Mouse (Mus musculus): Measurements from ENCODE around the gene Crisp2. TPM values are rescaled to one million over a fixed set of nuclear protein-coding genes. Genes with fewer than 3 reads are reported as not detected.

Gene Crisp2
- polyA plus RNA-seq, 1 experiment from 2014 or later: not detected

DNA sequence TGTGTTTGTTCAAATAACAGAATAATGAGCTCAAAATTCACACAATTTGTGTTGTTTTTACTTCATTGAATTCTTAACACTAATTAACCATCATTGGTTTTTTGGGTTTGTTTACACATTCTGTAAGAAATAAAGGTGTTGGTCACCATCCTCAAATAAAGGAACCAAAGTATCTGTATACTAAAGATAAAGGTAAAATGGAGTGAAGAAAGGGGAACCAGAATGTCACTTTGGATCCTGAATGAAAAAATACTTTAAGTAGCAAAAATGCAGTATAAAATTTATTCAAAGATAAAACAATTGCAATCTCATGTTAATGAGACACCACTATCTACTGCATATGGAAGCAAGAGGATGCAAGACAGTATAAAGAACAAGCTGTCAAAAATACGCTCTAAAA is 4.8 kb upstream of the Crisp2 start:
- H3K4me1 ChIP-seq (replicated peaks; ENCODE audit: control insufficient read depth, insufficient read depth, low read length): no peaks in the 10 kb centered on the region
- no peak overlapping the region for H3K4me3 ChIP-seq (ENCODE audit: low read depth, low read length)
- no peak overlapping the region for H3K4me2 ChIP-seq (ENCODE audit: low read length)
- WGBS: 77% methylated on average over 1 of the region's 1 CpGs
- ATAC-seq (replicated peaks; ENCODE audit: low FRiP score, low TSS enrichment, low read depth) (no peak), DNase-seq (ENCODE audit: low spot score) (no peak)
- H3K9me3 ChIP-seq (ENCODE audit: control insufficient read depth, low read length): no peaks in the 10 kb centered on the region
- no peak overlapping the region for H3K9ac ChIP-seq (ENCODE audit: low read length)
- no peaks in the 10 kb centered on the region for H3K36me3 ChIP-seq (ENCODE audit: control insufficient read depth, insufficient read depth, low read length)
- H3K27me3 ChIP-seq (replicated peaks; ENCODE audit: control insufficient read depth, insufficient read depth, low read length): no peaks in the 10 kb centered on the region
- H3K27ac ChIP-seq (ENCODE audit: low read depth): no peak overlapping the region

GRCm38 (mm10) chr17:40810934-40811333 is 4.1 kb upstream of the Crisp2 start, which contains the start of gene Rhag:
Rhag (plus strand) TSS chr17:40811126.
- WGBS: 58% methylated on average over 1 of the region's 1 CpGs
- no peak within 1 kb of the TSS for H3K4me3 ChIP-seq (ENCODE audit: low read depth, low read length)
- H3K9ac ChIP-seq (ENCODE audit: low read length): no peak within 1 kb of the TSS
- no peak within 1 kb of the TSS for H3K27ac ChIP-seq (ENCODE audit: low read depth)
- H3K9me3 ChIP-seq (ENCODE audit: control insufficient read depth, low read length): no peaks in the 10 kb centered on the region
- H3K36me3 ChIP-seq (ENCODE audit: control insufficient read depth, insufficient read depth, low read length): no peaks in the 10 kb centered on the region
- DNase-seq (ENCODE audit: low spot score): no peak
- no peak within 1 kb of the TSS for H3K4me2 ChIP-seq (ENCODE audit: low read length)
- no peaks in the 10 kb centered on the region for H3K27me3 ChIP-seq (replicated peaks; ENCODE audit: control insufficient read depth, insufficient read depth, low read length)
- H3K4me1 ChIP-seq (replicated peaks; ENCODE audit: control insufficient read depth, insufficient read depth, low read length): no peaks in the 10 kb centered on the region
- no peak for ATAC-seq (replicated peaks; ENCODE audit: low FRiP score, low TSS enrichment, low read depth)

- Histone ChIP-seq H3K27ac (ENCODE audit: low read depth) (no peak overlapping the region), H3K27me3 (replicated peaks; ENCODE audit: control insufficient read depth, insufficient read depth, low read length) (no peaks in the 10 kb centered on the region), H3K4me2 (ENCODE audit: low read length) (no peak overlapping the region), H3K4me1 (replicated peaks; ENCODE audit: control insufficient read depth, insufficient read depth, low read length) (no peaks in the 10 kb centered on the region), H3K9ac (ENCODE audit: low read length) (no peak overlapping the region), H3K4me3 (ENCODE audit: low read depth, low read length) (no peak overlapping the region), H3K9me3 (ENCODE audit: control insufficient read depth, low read length) (no peaks in the 10 kb centered on the region), H3K36me3 (ENCODE audit: control insufficient read depth, insufficient read depth, low read length) (no peaks in the 10 kb centered on the region)
- ATAC-seq (replicated peaks; ENCODE audit: low FRiP score, low TSS enrichment, low read depth): no peak
- no peak for DNase-seq (ENCODE audit: low spot score)
These were observed 1.3 kb upstream of the Crisp2 start for GRCm38 (mm10) chr17:40808071-40808470.

GRCm38 (mm10) chr17:40806550-40806949 is 253 bp downstream of the Crisp2 start:
- H3K4me1 ChIP-seq (replicated peaks; ENCODE audit: control insufficient read depth, insufficient read depth, low read length): no peaks in the 10 kb centered on the region
- H3K4me3 ChIP-seq (ENCODE audit: low read depth, low read length): no peak overlapping the region
- no peak overlapping the region for H3K9ac ChIP-seq (ENCODE audit: low read length)
- ATAC-seq (replicated peaks; ENCODE audit: low FRiP score, low TSS enrichment, low read depth): no peak
- no peak for DNase-seq (ENCODE audit: low spot score)
- H3K9me3 ChIP-seq (ENCODE audit: control insufficient read depth, low read length): no peaks in the 10 kb centered on the region
- H3K27me3 ChIP-seq (replicated peaks; ENCODE audit: control insufficient read depth, insufficient read depth, low read length): no peaks in the 10 kb centered on the region
- H3K4me2 ChIP-seq (ENCODE audit: low read length): no peak overlapping the region
- WGBS: 42% methylated on average over 3 of the region's 3 CpGs
- no peaks in the 10 kb centered on the region for H3K36me3 ChIP-seq (ENCODE audit: control insufficient read depth, insufficient read depth, low read length)
- no peak overlapping the region for H3K27ac ChIP-seq (ENCODE audit: low read depth)

- DNase-seq (ENCODE audit: low spot score) (no peak), ATAC-seq (replicated peaks; ENCODE audit: low FRiP score, low TSS enrichment, low read depth) (no peak)
- no peak overlapping the region for H3K4me2 ChIP-seq (ENCODE audit: low read length)
- WGBS: 91% methylated on average over 3 of the region's 3 CpGs
- H3K27me3 ChIP-seq (replicated peaks; ENCODE audit: control insufficient read depth, insufficient read depth, low read length): no peaks in the 10 kb centered on the region
- H3K4me1 ChIP-seq (replicated peaks; ENCODE audit: control insufficient read depth, insufficient read depth, low read length): no peaks in the 10 kb centered on the region
- H3K9ac ChIP-seq (ENCODE audit: low read length): no peak overlapping the region
- H3K27ac ChIP-seq (ENCODE audit: low read depth): no peak overlapping the region
- H3K4me3 ChIP-seq (ENCODE audit: low read depth, low read length): no peak overlapping the region
- H3K36me3 ChIP-seq (ENCODE audit: control insufficient read depth, insufficient read depth, low read length): no peaks in the 10 kb centered on the region
- no peaks in the 10 kb centered on the region for H3K9me3 ChIP-seq (ENCODE audit: control insufficient read depth, low read length)
These were observed 4.0 kb downstream of the Crisp2 start for GRCm38 (mm10) chr17:40802707-40803340.

GRCm38 (mm10) chr17:40793921-40794854 is 12.6 kb downstream of the Crisp2 start:
- H3K27me3 ChIP-seq (replicated peaks; ENCODE audit: control insufficient read depth, insufficient read depth, low read length): no peaks in the 10 kb centered on the region
- DNase-seq (ENCODE audit: low spot score): no peak
- 45% methylated on average over 20 of the region's 20 CpGs for WGBS

GRCm38 (mm10) chr17:40789877-40790276 is 16.9 kb downstream of the Crisp2 start:
- no peak for ATAC-seq (replicated peaks; ENCODE audit: low FRiP score, low TSS enrichment, low read depth)
- H3K27ac ChIP-seq (ENCODE audit: low read depth): no peak overlapping the region
- no peaks in the 10 kb centered on the region for H3K36me3 ChIP-seq (ENCODE audit: control insufficient read depth, insufficient read depth, low read length)
- no peaks in the 10 kb centered on the region for H3K4me1 ChIP-seq (replicated peaks; ENCODE audit: control insufficient read depth, insufficient read depth, low read length)
- no peak overlapping the region for H3K9ac ChIP-seq (ENCODE audit: low read length)
- no peaks in the 10 kb centered on the region for H3K9me3 ChIP-seq (ENCODE audit: control insufficient read depth, low read length)
- no peak for DNase-seq (ENCODE audit: low spot score)
- H3K27me3 ChIP-seq (replicated peaks; ENCODE audit: control insufficient read depth, insufficient read depth, low read length): no peaks in the 10 kb centered on the region
- H3K4me2 ChIP-seq (ENCODE audit: low read length): no peak overlapping the region
- H3K4me3 ChIP-seq (ENCODE audit: low read depth, low read length): no peak overlapping the region

More at GRCm38 (mm10) chr17:40793921-40794854, 12.6 kb downstream of the Crisp2 start:
- no peak overlapping the region for H3K9ac ChIP-seq (ENCODE audit: low read length)
- H3K27ac ChIP-seq (ENCODE audit: low read depth): no peak overlapping the region
- H3K4me3 ChIP-seq (ENCODE audit: low read depth, low read length): no peak overlapping the region
- H3K4me2 ChIP-seq (ENCODE audit: low read length): no peak overlapping the region
- no peak for ATAC-seq (replicated peaks; ENCODE audit: low FRiP score, low TSS enrichment, low read depth)
- no peaks in the 10 kb centered on the region for H3K9me3 ChIP-seq (ENCODE audit: control insufficient read depth, low read length)
- no peaks in the 10 kb centered on the region for H3K36me3 ChIP-seq (ENCODE audit: control insufficient read depth, insufficient read depth, low read length)
- H3K4me1 ChIP-seq (replicated peaks; ENCODE audit: control insufficient read depth, insufficient read depth, low read length): no peaks in the 10 kb centered on the region

GRCm38 (mm10) chr17:40767120-40767519 is 39.7 kb downstream of the Crisp2 start:
- Histone ChIP-seq H3K27ac (ENCODE audit: low read depth) (no peak overlapping the region), H3K36me3 (ENCODE audit: control insufficient read depth, insufficient read depth, low read length) (no peaks in the 10 kb centered on the region), H3K9ac (ENCODE audit: low read length) (no peak overlapping the region), H3K4me1 (replicated peaks; ENCODE audit: control insufficient read depth, insufficient read depth, low read length) (no peaks in the 10 kb centered on the region), H3K27me3 (replicated peaks; ENCODE audit: control insufficient read depth, insufficient read depth, low read length) (no peaks in the 10 kb centered on the region), H3K4me3 (ENCODE audit: low read depth, low read length) (no peak overlapping the region), H3K9me3 (ENCODE audit: control insufficient read depth, low read length) (no peaks in the 10 kb centered on the region), H3K4me2 (ENCODE audit: low read length) (no peak overlapping the region)
- ATAC-seq (replicated peaks; ENCODE audit: low FRiP score, low TSS enrichment, low read depth) (no peak), DNase-seq (ENCODE audit: low spot score) (no peak)
- 80% methylated on average over 1 of the region's 1 CpGs for WGBS
